8 mouse cellular contexts compared by ENCODE assay signal in genomic region chr13:23530181-23530900, GRCm38 (mm10). TPM values are rescaled to one million over a fixed set of nuclear protein-coding genes. Genes with fewer than 3 reads are reported as not detected.
DNase-seq lines count a peak whose midpoint lies in the region; ATAC-seq lines count a peak whose summit lies in the region.

No protein-coding gene starts in this region.

- H3K4me3 ChIP-seq in megakaryocyte, embryonic 14.5 days (replicated peaks) = peak overlapping the region; percentile 91
- H3K4me3 ChIP-seq in limb, embryonic 11.5 days (ENCODE audit: low read depth, low read length) = peak overlapping the region; percentile 53
- H3K4me3 ChIP-seq in midbrain, embryonic 16.5 days (ENCODE audit: low read depth, low read length) = peak overlapping the region; percentile 60
- peak overlapping the region; percentile 50 for H3K4me3 ChIP-seq in stomach, embryonic 15.5 days (replicated peaks)

- H3K9me3 ChIP-seq in megakaryocyte, embryonic 14.5 days = no peaks in the 10 kb centered on the region
- no peaks in the 10 kb centered on the region for H3K9me3 ChIP-seq in limb, embryonic 11.5 days (ENCODE audit: control insufficient read depth, low read length)
- H3K9me3 ChIP-seq in midbrain, embryonic 16.5 days (replicated peaks; ENCODE audit: control insufficient read depth, low read length, poor library complexity, severe bottlenecking) = no peaks in the 10 kb centered on the region
- H3K9me3 ChIP-seq in stomach, embryonic 15.5 days = no peaks in the 10 kb centered on the region

- peak; percentile 83 for DNase-seq in embryo, embryonic 10.5 days (ENCODE audit: low spot score)
- peak; percentile 88 for DNase-seq in heart, adult 8-10 months (ENCODE audit: low spot score)
- DNase-seq in kidney, adult 8-10 months = peak; percentile 45 to 66
- peak; percentile 77 for DNase-seq in limb, embryonic 11.5 days (ENCODE audit: low spot score)

- WGBS in limb, embryonic 11.5 days = under 1% methylated on average over 20 of the region's 20 CpGs
- WGBS in midbrain, embryonic 16.5 days = under 1% methylated on average over 20 of the region's 20 CpGs
- 0% methylated on average over 20 of the region's 20 CpGs for WGBS in stomach, embryonic 15.5 days

- peaks cover 56% of the 10 kb centered on the region for H3K4me1 ChIP-seq in megakaryocyte, embryonic 14.5 days
- H3K4me1 ChIP-seq in limb, embryonic 11.5 days (ENCODE audit: control insufficient read depth, insufficient read depth, low read length) = peaks cover 7% of the 10 kb centered on the region
- peaks cover 34% of the 10 kb centered on the region for H3K4me1 ChIP-seq in midbrain, embryonic 16.5 days (ENCODE audit: control insufficient read depth, insufficient read depth, low read length)
- H3K4me1 ChIP-seq in stomach, embryonic 15.5 days = peaks cover 13% of the 10 kb centered on the region

- H3K9ac ChIP-seq in limb, embryonic 11.5 days (ENCODE audit: low read length) = peak overlapping the region; percentile 88
- peak overlapping the region; percentile 77 for H3K9ac ChIP-seq in midbrain, embryonic 16.5 days (ENCODE audit: low read depth, low read length)
- peak overlapping the region; percentile 43; the same call in 1 of the 2 replicates for H3K9ac ChIP-seq in stomach, embryonic 15.5 days

- no peaks in the 10 kb centered on the region for H3K36me3 ChIP-seq in megakaryocyte, embryonic 14.5 days (replicated peaks; ENCODE audit: low read length)
- no peaks in the 10 kb centered on the region for H3K36me3 ChIP-seq in limb, embryonic 11.5 days (ENCODE audit: control insufficient read depth, insufficient read depth, low read length)
- no peaks in the 10 kb centered on the region for H3K36me3 ChIP-seq in midbrain, embryonic 16.5 days (ENCODE audit: control insufficient read depth, insufficient read depth, low read length)
- H3K36me3 ChIP-seq in stomach, embryonic 15.5 days = no peaks in the 10 kb centered on the region

- no peaks in the 10 kb centered on the region for H3K27me3 ChIP-seq in megakaryocyte, embryonic 14.5 days (replicated peaks)
- no peaks in the 10 kb centered on the region for H3K27me3 ChIP-seq in limb, embryonic 11.5 days (ENCODE audit: control insufficient read depth, insufficient read depth, low read length)
- no peaks in the 10 kb centered on the region for H3K27me3 ChIP-seq in midbrain, embryonic 16.5 days (ENCODE audit: control insufficient read depth, insufficient read depth, low read depth, low read length)
- H3K27me3 ChIP-seq in stomach, embryonic 15.5 days (replicated peaks) = no peaks in the 10 kb centered on the region

- peak overlapping the region; percentile 94 for H3K27ac ChIP-seq in limb, embryonic 11.5 days (replicated peaks; ENCODE audit: low read depth, low read length)
- peak overlapping the region; percentile 97 for H3K27ac ChIP-seq in midbrain, embryonic 16.5 days (ENCODE audit: low read length)
- peak overlapping the region; percentile 98 for H3K27ac ChIP-seq in stomach, embryonic 15.5 days

- no peak for ATAC-seq in megakaryocyte, adult 5-6 weeks (ENCODE audit: poor library complexity, severe bottlenecking)
- ATAC-seq in limb, embryonic 11.5 days (ENCODE audit: insufficient number of reproducible peaks, low FRiP score, low TSS enrichment, low read depth) = no peak
- ATAC-seq in midbrain, embryonic 16.5 days = no peak
- no peak for ATAC-seq in stomach, embryonic 15.5 days (ENCODE audit: insufficient read depth, low FRiP score, low read depth)

- peak overlapping the region; percentile 75 for H3K4me2 ChIP-seq in limb, embryonic 11.5 days (ENCODE audit: low read depth, severe bottlenecking)
- peak overlapping the region; percentile 71 for H3K4me2 ChIP-seq in midbrain, embryonic 16.5 days (ENCODE audit: low read length)
- H3K4me2 ChIP-seq in stomach, embryonic 15.5 days = peak overlapping the region; percentile 70

RNA-seq across cellular contexts. Expression of gene Hist1h4h, which starts 0.5 kb away (rescaled TPM):
- polyA plus RNA-seq in megakaryocyte, embryonic 14.5 days (2012; ENCODE audit: insufficient read depth, low replicate concordance) = 443 and 574 TPM in 2 replicates
- 61.7 and 63.9 TPM in 2 replicates for total RNA-seq in megakaryocyte, adult 5-6 weeks (2015)
- total RNA-seq in megakaryocyte, adult 5-6 weeks (2017) = 1,033 and 1,202 TPM in 2 replicates
- 100 to 1,000 TPM; 231 to 254 (median 246) TPM for total RNA-seq in heart, adult 8-10 months (2022)
- polyA plus RNA-seq in limb, embryonic 11.5 days (2014; fragmentation: Nextera tagmentation; extraction: Ambion mirVana) = 4.0 and 5.6 TPM in 2 replicates
- 1.5 and 3.0 TPM in 2 replicates for polyA plus RNA-seq in midbrain, embryonic 16.5 days (2015; fragmentation: Nextera tagmentation; extraction: Ambion mirVana)
- polyA plus RNA-seq in stomach, embryonic 15.5 days (2015; fragmentation: Nextera tagmentation; extraction: Ambion mirVana) = 6.1 and 7.3 TPM in 2 replicates

RNA-seq across cellular contexts. Expression of gene Hist1h2af, which starts 3.4 kb away (rescaled TPM):
- 37.2 and 163 TPM in 2 replicates for polyA plus RNA-seq in megakaryocyte, embryonic 14.5 days (2012; ENCODE audit: insufficient read depth, low replicate concordance)
- total RNA-seq in megakaryocyte, adult 5-6 weeks (2015) = 61.9 and 91.1 TPM in 2 replicates
- total RNA-seq in megakaryocyte, adult 5-6 weeks (2017) = 1,786 and 1,821 TPM in 2 replicates
- total RNA-seq in heart, adult 8-10 months (2022) = 10 to 100 TPM in 1 of 4 experiments, 1 to 10 TPM in 3; 2.4 to 17.9 (median 5.5) TPM
- polyA plus RNA-seq in limb, embryonic 11.5 days (2014; fragmentation: Nextera tagmentation; extraction: Ambion mirVana) = 5.1 and 7.9 TPM in 2 replicates
- polyA plus RNA-seq in midbrain, embryonic 16.5 days (2015; fragmentation: Nextera tagmentation; extraction: Ambion mirVana) = not detected in 2 replicates
- 4.1 and 13.0 TPM in 2 replicates for polyA plus RNA-seq in stomach, embryonic 15.5 days (2015; fragmentation: Nextera tagmentation; extraction: Ambion mirVana)

RNA-seq across cellular contexts. Expression of gene Hist1h3g, which starts 4.9 kb away (rescaled TPM):
- 5.7 and 16.4 TPM in 2 replicates for polyA plus RNA-seq in megakaryocyte, embryonic 14.5 days (2012; ENCODE audit: insufficient read depth, low replicate concordance)
- 225 and 241 TPM in 2 replicates for total RNA-seq in megakaryocyte, adult 5-6 weeks (2015)
- 441 and 668 TPM in 2 replicates for total RNA-seq in megakaryocyte, adult 5-6 weeks (2017)
- 1 to 10 TPM; 3.4 to 5.0 (median 3.8) TPM for total RNA-seq in heart, adult 8-10 months (2022)
- 7.0 and 9.4 TPM in 2 replicates for polyA plus RNA-seq in limb, embryonic 11.5 days (2014; fragmentation: Nextera tagmentation; extraction: Ambion mirVana)
- polyA plus RNA-seq in midbrain, embryonic 16.5 days (2015; fragmentation: Nextera tagmentation; extraction: Ambion mirVana) = not detected in 2 replicates
- 6.5 and 7.3 TPM in 2 replicates for polyA plus RNA-seq in stomach, embryonic 15.5 days (2015; fragmentation: Nextera tagmentation; extraction: Ambion mirVana)

RNA-seq across cellular contexts. Expression of gene Hist1h2bh, which starts 12.9 kb away (rescaled TPM):
- polyA plus RNA-seq in megakaryocyte, embryonic 14.5 days (2012; ENCODE audit: insufficient read depth, low replicate concordance) = 1.4 and 2.0 TPM in 2 replicates
- total RNA-seq in megakaryocyte, adult 5-6 weeks (2015) = 32.3 and 36.5 TPM in 2 replicates
- total RNA-seq in megakaryocyte, adult 5-6 weeks (2017) = 143 and 176 TPM in 2 replicates
- total RNA-seq in heart, adult 8-10 months (2022) = 1 to 10 TPM in 2 of 4 experiments, under 1 TPM in 2; 0.91 to 1.3 (median 1.1) TPM
- polyA plus RNA-seq in limb, embryonic 11.5 days (2014; fragmentation: Nextera tagmentation; extraction: Ambion mirVana) = 0.79 and 1.0 TPM in 2 replicates
- polyA plus RNA-seq in midbrain, embryonic 16.5 days (2015; fragmentation: Nextera tagmentation; extraction: Ambion mirVana) = 0.27 TPM in 1 of 2 replicates, not detected in the other
- 1.0 and 1.5 TPM in 2 replicates for polyA plus RNA-seq in stomach, embryonic 15.5 days (2015; fragmentation: Nextera tagmentation; extraction: Ambion mirVana)

RNA-seq across cellular contexts. Expression of gene Hist1h3f, which starts 13.5 kb away (rescaled TPM):
- polyA plus RNA-seq in megakaryocyte, embryonic 14.5 days (2012; ENCODE audit: insufficient read depth, low replicate concordance) = 7.0 TPM in 1 of 2 replicates, not detected in the other
- 43.8 and 48.7 TPM in 2 replicates for total RNA-seq in megakaryocyte, adult 5-6 weeks (2015)
- 145 and 146 TPM in 2 replicates for total RNA-seq in megakaryocyte, adult 5-6 weeks (2017)
- 1 to 10 TPM; 4.6 to 6.3 (median 5.7) TPM for total RNA-seq in heart, adult 8-10 months (2022)
- polyA plus RNA-seq in limb, embryonic 11.5 days (2014; fragmentation: Nextera tagmentation; extraction: Ambion mirVana) = 1.4 and 2.0 TPM in 2 replicates
- polyA plus RNA-seq in midbrain, embryonic 16.5 days (2015; fragmentation: Nextera tagmentation; extraction: Ambion mirVana) = not detected in 2 replicates
- polyA plus RNA-seq in stomach, embryonic 15.5 days (2015; fragmentation: Nextera tagmentation; extraction: Ambion mirVana) = 0.83 and 0.94 TPM in 2 replicates

Comparison
In these comparisons a context has a peak if more than half of its experiments do, and no peak if none do; other contexts are left out.
1. RNA of gene Hist1h4h, which starts 0.5 kb away (polyA plus RNA-seq): 443 to 574 TPM in megakaryocyte, embryonic 14.5 days; 6.1 to 7.3 TPM in stomach, embryonic 15.5 days, 4.0 to 5.6 TPM in limb, embryonic 11.5 days and 1.5 to 3.0 TPM in midbrain, embryonic 16.5 days; every median in the first group is over 10 times any median in the second.
2. Peak in every context shown above with its lines, with median percentiles within 50 percentile points of each other: H3K4me3 ChIP-seq, DNase-seq, H3K27ac ChIP-seq, H3K4me2 ChIP-seq and H3K9ac ChIP-seq.